21 mouse cellular contexts compared by ENCODE assay signal in the genomic region with DNA sequence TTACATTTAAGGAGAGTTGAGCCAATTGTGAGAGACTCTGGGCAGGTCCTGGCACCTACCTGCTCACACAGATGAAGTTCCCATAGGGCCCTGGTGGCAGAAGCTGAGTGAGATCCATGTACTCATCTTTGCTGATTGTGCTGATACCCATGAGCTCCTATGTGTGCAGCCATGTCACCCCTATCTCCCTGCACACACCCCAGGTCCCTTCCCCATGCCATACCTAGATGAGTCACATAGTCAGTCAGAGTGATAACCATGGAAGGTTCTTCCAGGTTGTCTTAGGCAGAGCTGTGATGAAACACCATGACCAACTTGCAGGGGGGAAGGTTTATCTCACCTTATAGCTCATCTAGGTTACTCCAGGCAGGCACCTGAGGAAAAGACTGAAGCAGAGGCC.
DNase-seq lines count a peak whose midpoint lies in the region; ATAC-seq and TF ChIP-seq lines count a peak whose summit lies in the region.
"Had no signal": no experiment of that assay in that cellular context is flagged by ENCODE, and none has a peak within 500 bp of the region (broad histone marks: within the 10 kb centered on the region; RNA-seq: fewer than 3 reads in every experiment).

No protein-coding gene starts in this region.

- ATAC-seq in kidney, embryonic 16.5 days (ENCODE audit: low FRiP score, low TSS enrichment) = no peak
- ATAC-seq in liver, embryonic 12.5 days = peak; percentile 84
- ATAC-seq in forebrain, embryonic 11.5 days (replicated peaks; ENCODE audit: low FRiP score) = no peak
- ATAC-seq: CD4-positive, CD25-positive, alpha-beta regulatory T cell, adult 4 months; forebrain, postnatal 0 days; hindbrain, embryonic 16.5 days had no signal

- peaks cover 25% of the 10 kb centered on the region for H3K4me1 ChIP-seq in kidney, embryonic 16.5 days (ENCODE audit: insufficient read depth, low read length)
- peaks cover 52% of the 10 kb centered on the region for H3K4me1 ChIP-seq in liver, embryonic 12.5 days
- H3K4me1 ChIP-seq in forebrain, embryonic 11.5 days (replicated peaks; ENCODE audit: control insufficient read depth, insufficient read depth, low read length) = no peaks in the 10 kb centered on the region
- H3K4me1 ChIP-seq: neural tube, embryonic 12.5 days had no signal

- TF ChIP-seq CTCF in gastrocnemius, adult 2 months (IDR thresholded peaks at IDR 0.05) = no peak

- 0 out of 2 replicates have a peak overlapping the region, but pooled peaks have one; percentile 40 for H3K27ac ChIP-seq in gastrocnemius, adult 2 months
- H3K27ac ChIP-seq in kidney, embryonic 16.5 days (ENCODE audit: low read length) = peak overlapping the region; percentile 67
- peak overlapping the region; percentile 85 for H3K27ac ChIP-seq in liver, embryonic 12.5 days
- H3K27ac ChIP-seq in forebrain, embryonic 11.5 days (ENCODE audit: low read depth, low read length) = no peak overlapping the region
- H3K27ac ChIP-seq: limb, embryonic 10.5 days; neural tube, embryonic 12.5 days had no signal

- H3K36me3 ChIP-seq in kidney, embryonic 16.5 days (ENCODE audit: insufficient read depth, low read length) = no peaks in the 10 kb centered on the region
- H3K36me3 ChIP-seq in liver, embryonic 12.5 days = no peaks in the 10 kb centered on the region
- H3K36me3 ChIP-seq in forebrain, embryonic 11.5 days (ENCODE audit: control insufficient read depth, insufficient read depth, low read length) = no peaks in the 10 kb centered on the region
- H3K36me3 ChIP-seq: G1E; limb, embryonic 10.5 days; neural tube, embryonic 12.5 days had no signal

- H3K27me3 ChIP-seq in kidney, embryonic 16.5 days (ENCODE audit: insufficient read depth, low read length) = no peaks in the 10 kb centered on the region
- H3K27me3 ChIP-seq in liver, embryonic 12.5 days (replicated peaks) = peaks cover 17% of the 10 kb centered on the region
- no peaks in the 10 kb centered on the region for H3K27me3 ChIP-seq in forebrain, embryonic 11.5 days (ENCODE audit: control insufficient read depth, insufficient read depth, low read length)
- H3K27me3 ChIP-seq: neural tube, embryonic 12.5 days had no signal

- H3K4me3 ChIP-seq in gastrocnemius, adult 2 months = no peak overlapping the region
- H3K4me3 ChIP-seq in kidney, embryonic 16.5 days (ENCODE audit: low read length) = no peak overlapping the region
- no peak overlapping the region for H3K4me3 ChIP-seq in liver, embryonic 12.5 days
- H3K4me3 ChIP-seq in forebrain, embryonic 11.5 days (ENCODE audit: low read depth, low read length) = no peak overlapping the region
- H3K4me3 ChIP-seq: limb, embryonic 10.5 days; neural tube, embryonic 12.5 days had no signal

- no peak overlapping the region for H3K4me2 ChIP-seq in kidney, embryonic 16.5 days (replicated peaks; ENCODE audit: low read depth, low read length)
- H3K4me2 ChIP-seq in liver, embryonic 12.5 days = peak overlapping the region; percentile 64
- no peak overlapping the region for H3K4me2 ChIP-seq in forebrain, embryonic 11.5 days (ENCODE audit: low read depth, low read length, severe bottlenecking)
- H3K4me2 ChIP-seq: neural tube, embryonic 12.5 days had no signal

- intact Hi-C loops in gastrocnemius, adult 2 months (cut with DNase I) = no loop called here
- intact Hi-C loops in gastrocnemius, postnatal 14 days (cut with DNase I; ENCODE audit: low total_unique reads) = no loop called here

- no peak overlapping the region for H3K9ac ChIP-seq in kidney, embryonic 16.5 days (replicated peaks; ENCODE audit: low read length)
- 0 out of 2 replicates have a peak overlapping the region, but pooled peaks have one; percentile 36 for H3K9ac ChIP-seq in liver, embryonic 12.5 days
- H3K9ac ChIP-seq in forebrain, embryonic 11.5 days (ENCODE audit: low read length) = no peak overlapping the region
- H3K9ac ChIP-seq: forebrain, postnatal 0 days; neural tube, embryonic 12.5 days had no signal

- DNase-seq in gastrocnemius, adult 2 months = no peak
- no peak for DNase-seq in gastrocnemius, postnatal 14 days
- DNase-seq in kidney, adult 18-20 months = no peak
- peak; percentile 47 for DNase-seq in c-Kit-negative CD71-positive TER-119-positive erythroid progenitor cells, embryonic 14.5 days (ENCODE audit: low read depth, low spot score)
- no peak for DNase-seq in forebrain, embryonic 11.5 days (ENCODE audit: low spot score)
- DNase-seq in adipocyte (ENCODE audit: low spot score) = no peak
- DNase-seq: cerebellum, adult 11 months; cerebellum, postnatal 36 days; forebrain, postnatal 0 days; heart, postnatal 10 days; kidney, adult 9 months; lung, adult 2 months; lung, postnatal 4 days; thymus, postnatal 25 days had no signal

- H3K9me3 ChIP-seq in kidney, embryonic 16.5 days (ENCODE audit: low read length) = no peaks in the 10 kb centered on the region
- H3K9me3 ChIP-seq in liver, embryonic 12.5 days (replicated peaks) = no peaks in the 10 kb centered on the region
- H3K9me3 ChIP-seq in forebrain, embryonic 11.5 days (ENCODE audit: control insufficient read depth, low read length) = no peaks in the 10 kb centered on the region
- H3K9me3 ChIP-seq: G1E; limb, embryonic 10.5 days; neural tube, embryonic 12.5 days had no signal
